Mouse (Mus musculus): ENCODE results near the gene Idh3a. TPM values are rescaled to one million over a fixed set of nuclear protein-coding genes. Genes with fewer than 3 reads are reported as not detected.

Idh3a gene
- 124 and 136 TPM in 2 replicates for polyA plus RNA-seq (2016; fragmentation: Nextera tagmentation; extraction: Ambion mirVana)

- peak within 1 kb of the TSS; percentile 90 for H3K27ac ChIP-seq
- no peaks in the 10 kb centered on the region for H3K9me3 ChIP-seq (replicated peaks)
These were observed at the start of gene Idh3a for GRCm38 (mm10) chr9:54586199-54587061. TSS of gene Idh3a (plus strand) at chr9:54586334.

GRCm38 (mm10) chr9:54537030-54537429 lies 49.1 kb upstream of the Idh3a start:
- no peak overlapping the region for H3K27ac ChIP-seq
- 70% methylated on average over 4 of the region's 4 CpGs for WGBS
- H3K4me1 ChIP-seq: 0 out of 2 replicates have a peak, but pooled peaks cover 5% of the 10 kb centered on the region
- H3K9me3 ChIP-seq (replicated peaks): no peaks in the 10 kb centered on the region
- H3K4me3 ChIP-seq: no peak overlapping the region
- no peak for DNase-seq (ENCODE audit: low spot score)
- no peaks in the 10 kb centered on the region for H3K27me3 ChIP-seq (ENCODE audit: low read depth, poor library complexity, severe bottlenecking)
- H3K36me3 ChIP-seq: no peaks in the 10 kb centered on the region

More at GRCm38 (mm10) chr9:54586199-54587061, at the start of gene Idh3a:
- H3K4me1 ChIP-seq: peaks cover 15% of the 10 kb centered on the region
- peaks cover 22% of the 10 kb centered on the region for H3K36me3 ChIP-seq
- DNase-seq (ENCODE audit: low spot score): peak; percentile 99
- no peaks in the 10 kb centered on the region for H3K27me3 ChIP-seq (ENCODE audit: low read depth, poor library complexity, severe bottlenecking)
- H3K4me3 ChIP-seq: peak within 1 kb of the TSS; percentile 89
- under 1% methylated on average over 73 of the region's 73 CpGs for WGBS

GRCm38 (mm10) chr9:54537480-54537879 lies 48.7 kb upstream of the Idh3a start:
- no peak for DNase-seq (ENCODE audit: low spot score)
- Histone ChIP-seq H3K9me3 (replicated peaks) (no peaks in the 10 kb centered on the region), H3K36me3 (no peaks in the 10 kb centered on the region), H3K27me3 (ENCODE audit: low read depth, poor library complexity, severe bottlenecking) (no peaks in the 10 kb centered on the region), H3K27ac (no peak overlapping the region), H3K4me3 (no peak overlapping the region), H3K4me1 (0 out of 2 replicates have a peak, but pooled peaks cover 5% of the 10 kb centered on the region)
- WGBS: 85% methylated on average over 3 of the region's 3 CpGs

- no peak for DNase-seq (ENCODE audit: low spot score)
- Histone ChIP-seq H3K4me3 (no peak overlapping the region), H3K27me3 (ENCODE audit: low read depth, poor library complexity, severe bottlenecking) (no peaks in the 10 kb centered on the region), H3K4me1 (0 out of 2 replicates have a peak, but pooled peaks cover 5% of the 10 kb centered on the region), H3K36me3 (no peaks in the 10 kb centered on the region), H3K9me3 (replicated peaks) (no peaks in the 10 kb centered on the region), H3K27ac (no peak overlapping the region)
- 91% methylated on average over 3 of the region's 3 CpGs for WGBS
These were observed 47.9 kb upstream of the Idh3a start for GRCm38 (mm10) chr9:54538244-54538643.

GRCm38 (mm10) chr9:54538684-54539083 lies 47.5 kb upstream of the Idh3a start, which contains the start of gene Sh2d7:
TSS of gene Sh2d7 (plus strand) at chr9:54538984.
- Histone ChIP-seq H3K27ac (no peak within 1 kb of the TSS), H3K36me3 (no peaks in the 10 kb centered on the region), H3K4me3 (no peak within 1 kb of the TSS), H3K9me3 (replicated peaks) (no peaks in the 10 kb centered on the region), H3K27me3 (ENCODE audit: low read depth, poor library complexity, severe bottlenecking) (no peaks in the 10 kb centered on the region), H3K4me1 (peaks cover 6% of the 10 kb centered on the region)
- DNase-seq (ENCODE audit: low spot score): no peak
- 93% methylated on average over 14 of the region's 14 CpGs for WGBS

GRCm38 (mm10) chr9:54540801-54541200 lies 45.3 kb upstream of the Idh3a start:
- Histone ChIP-seq H3K9me3 (replicated peaks) (no peaks in the 10 kb centered on the region), H3K27ac (no peak overlapping the region), H3K36me3 (no peaks in the 10 kb centered on the region), H3K27me3 (ENCODE audit: low read depth, poor library complexity, severe bottlenecking) (no peaks in the 10 kb centered on the region), H3K4me3 (no peak overlapping the region), H3K4me1 (peaks cover 9% of the 10 kb centered on the region)
- 80% methylated on average over 5 of the region's 5 CpGs for WGBS
- DNase-seq (ENCODE audit: low spot score): no peak

GRCm38 (mm10) chr9:54544212-54544953 lies 41.8 kb upstream of the Idh3a start:
- no peaks in the 10 kb centered on the region for H3K36me3 ChIP-seq
- H3K27me3 ChIP-seq (ENCODE audit: low read depth, poor library complexity, severe bottlenecking): no peaks in the 10 kb centered on the region
- peaks cover 13% of the 10 kb centered on the region for H3K4me1 ChIP-seq
- no peaks in the 10 kb centered on the region for H3K9me3 ChIP-seq (replicated peaks)
- H3K27ac ChIP-seq: no peak overlapping the region
- DNase-seq (ENCODE audit: low spot score): no peak
- 85% methylated on average over 9 of the region's 9 CpGs for WGBS
- no peak overlapping the region for H3K4me3 ChIP-seq

- no peaks in the 10 kb centered on the region for H3K36me3 ChIP-seq
- no peaks in the 10 kb centered on the region for H3K9me3 ChIP-seq (replicated peaks)
- H3K4me3 ChIP-seq: no peak overlapping the region
- 91% methylated on average over 4 of the region's 4 CpGs for WGBS
- no peak overlapping the region for H3K27ac ChIP-seq
- no peaks in the 10 kb centered on the region for H3K27me3 ChIP-seq (ENCODE audit: low read depth, poor library complexity, severe bottlenecking)
- peaks cover 13% of the 10 kb centered on the region for H3K4me1 ChIP-seq
- DNase-seq (ENCODE audit: low spot score): no peak
These were observed 41.2 kb upstream of the Idh3a start for GRCm38 (mm10) chr9:54544954-54545315.

GRCm38 (mm10) chr9:54547536-54547935 lies 38.6 kb upstream of the Idh3a start:
- no peaks in the 10 kb centered on the region for H3K36me3 ChIP-seq
- WGBS: 19% methylated on average over 5 of the region's 5 CpGs
- H3K9me3 ChIP-seq (replicated peaks): no peaks in the 10 kb centered on the region
- no peak overlapping the region for H3K27ac ChIP-seq
- peak; percentile 72 for DNase-seq (ENCODE audit: low spot score)
- H3K27me3 ChIP-seq (ENCODE audit: low read depth, poor library complexity, severe bottlenecking): no peaks in the 10 kb centered on the region
- H3K4me3 ChIP-seq: no peak overlapping the region
- H3K4me1 ChIP-seq: peaks cover 13% of the 10 kb centered on the region

- H3K36me3 ChIP-seq: no peaks in the 10 kb centered on the region
- no peak overlapping the region for H3K4me3 ChIP-seq
- no peak for DNase-seq (ENCODE audit: low spot score)
- H3K27ac ChIP-seq: no peak overlapping the region
- H3K9me3 ChIP-seq (replicated peaks): no peaks in the 10 kb centered on the region
- H3K27me3 ChIP-seq (ENCODE audit: low read depth, poor library complexity, severe bottlenecking): no peaks in the 10 kb centered on the region
- 89% methylated on average over 6 of the region's 6 CpGs for WGBS
- H3K4me1 ChIP-seq: peaks cover 5% of the 10 kb centered on the region
These were observed 36.7 kb upstream of the Idh3a start for GRCm38 (mm10) chr9:54549433-54549832.

- H3K27me3 ChIP-seq (ENCODE audit: low read depth, poor library complexity, severe bottlenecking): no peaks in the 10 kb centered on the region
- no peak for DNase-seq (ENCODE audit: low spot score)
- no peak overlapping the region for H3K27ac ChIP-seq
- H3K36me3 ChIP-seq: no peaks in the 10 kb centered on the region
- H3K4me3 ChIP-seq: no peak overlapping the region
- H3K9me3 ChIP-seq (replicated peaks): no peaks in the 10 kb centered on the region
- H3K4me1 ChIP-seq: no peaks in the 10 kb centered on the region
- 19% methylated on average over 5 of the region's 5 CpGs for WGBS
These were observed 33.7 kb upstream of the Idh3a start for GRCm38 (mm10) chr9:54552409-54552808.

GRCm38 (mm10) chr9:54555044-54555443 lies 31.1 kb upstream of the Idh3a start:
- Histone ChIP-seq H3K36me3 (no peaks in the 10 kb centered on the region), H3K4me3 (no peak overlapping the region), H3K4me1 (peaks cover 7% of the 10 kb centered on the region; the same call in 1 of the 2 replicates), H3K27ac (no peak overlapping the region), H3K27me3 (ENCODE audit: low read depth, poor library complexity, severe bottlenecking) (peaks cover 18% of the 10 kb centered on the region), H3K9me3 (replicated peaks) (no peaks in the 10 kb centered on the region)
- no peak for DNase-seq (ENCODE audit: low spot score)
- WGBS: 79% methylated on average over 2 of the region's 2 CpGs

GRCm38 (mm10) chr9:54558731-54559130 lies 27.4 kb upstream of the Idh3a start:
- Histone ChIP-seq H3K4me1 (peaks cover 11% of the 10 kb centered on the region; the same call in 1 of the 2 replicates), H3K27ac (no peak overlapping the region), H3K4me3 (no peak overlapping the region), H3K36me3 (no peaks in the 10 kb centered on the region), H3K9me3 (replicated peaks) (no peaks in the 10 kb centered on the region), H3K27me3 (ENCODE audit: low read depth, poor library complexity, severe bottlenecking) (peaks cover 18% of the 10 kb centered on the region)
- no peak for DNase-seq (ENCODE audit: low spot score)
- WGBS: 76% methylated on average over 8 of the region's 8 CpGs
